Mouse (Mus musculus): Measurements from ENCODE around the gene Vps45.
A peak's percentile ranks its signal among the peaks of the same experiment; 100 is the strongest.

Gene Vps45

GRCm38 (mm10) chr3:96058231-96058896 is at the start of gene Vps45:
Vps45 (minus strand) TSS chr3:96058466.
- peak; percentile 82 for DNase-seq

DNA sequence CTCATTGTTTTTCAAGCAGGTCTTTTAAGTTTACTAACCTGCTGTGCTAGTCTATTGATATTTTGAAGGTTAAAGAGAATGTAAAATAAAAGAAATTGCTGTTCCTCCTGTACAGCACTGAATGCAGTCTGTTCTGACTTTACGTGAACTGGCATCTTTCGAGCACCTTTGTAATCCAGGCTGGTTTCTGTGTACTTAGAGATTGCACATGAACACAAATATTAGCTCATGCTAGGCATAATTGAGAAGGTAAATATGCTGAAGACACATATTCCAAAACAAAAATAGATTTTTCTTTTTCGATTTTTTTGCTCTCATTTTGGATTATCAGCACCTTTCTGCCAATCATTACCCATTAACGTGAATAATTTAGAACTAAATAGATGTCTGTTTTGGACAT is 47.9 kb upstream of the Vps45 start:
- no peak for DNase-seq

DNA sequence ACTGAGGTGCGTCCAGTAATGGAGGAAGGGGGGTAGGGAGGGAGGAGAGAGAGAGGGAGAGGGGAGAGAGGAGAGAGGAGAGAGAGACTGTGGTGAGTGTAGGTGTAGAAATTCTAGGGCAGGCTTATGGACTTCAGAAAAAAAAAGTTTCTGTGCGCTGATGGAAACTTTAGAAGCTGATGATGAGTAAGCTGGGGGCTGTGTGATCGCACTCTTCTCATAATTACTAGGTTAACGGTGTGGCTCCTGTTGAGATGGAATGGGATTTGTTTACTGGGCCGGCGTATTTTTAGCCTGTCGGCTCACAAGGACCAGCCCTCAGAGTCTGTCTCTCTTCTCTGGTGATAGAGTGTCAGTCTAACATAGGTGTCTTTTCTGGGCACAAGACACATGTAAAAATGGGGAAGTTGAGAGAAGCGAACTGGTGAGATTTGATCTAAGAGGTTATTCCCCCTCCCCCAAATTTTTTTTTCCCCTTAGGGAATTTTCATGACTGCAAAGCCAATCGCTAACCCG is 47.0 kb upstream of the Vps45 start:
- no peak for DNase-seq

DNA sequence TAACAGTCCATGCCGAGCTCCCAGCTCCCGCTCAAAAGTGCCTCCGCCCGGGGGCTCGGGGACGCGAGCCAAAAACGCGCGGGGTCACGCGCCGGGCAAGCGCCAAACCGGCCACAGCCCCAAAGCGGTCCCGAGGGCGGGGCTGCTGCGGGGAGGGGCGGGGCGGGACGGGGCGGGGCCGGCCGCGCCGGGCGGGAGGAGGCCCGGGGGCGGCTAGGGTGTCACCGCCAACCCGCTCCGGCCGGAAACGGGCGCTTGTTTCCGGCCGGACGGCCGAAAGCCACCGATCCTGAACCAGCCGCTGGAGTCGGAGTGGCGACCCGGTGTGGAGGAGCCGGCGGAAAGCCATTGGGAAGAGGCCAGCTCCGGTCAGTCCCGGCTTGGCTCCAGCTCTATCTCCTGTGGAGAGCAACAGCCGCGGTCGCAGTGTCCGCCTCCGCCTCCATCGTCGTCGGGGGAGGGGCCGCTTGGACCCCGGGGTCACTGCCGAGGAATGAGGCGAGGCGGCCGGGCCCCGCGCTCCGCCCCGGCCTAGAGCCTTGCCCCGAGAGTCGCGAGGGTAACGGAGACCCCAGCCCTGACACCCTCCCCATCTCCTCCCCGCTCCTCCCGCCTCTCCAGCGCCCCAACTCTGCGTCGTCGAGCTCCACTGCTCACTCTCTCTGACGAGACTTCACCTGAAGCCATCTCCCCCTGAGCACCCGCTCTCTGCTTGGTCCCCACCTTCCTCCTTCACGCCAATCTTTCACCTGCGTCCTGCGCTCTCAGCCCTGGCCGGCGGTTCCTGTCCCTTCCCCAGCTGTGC is 46.2 kb upstream of the Vps45 start, which contains the start of gene Otud7b:
Gene Otud7b, plus strand, starts transcription at position 267 of the 805 bp plus-strand sequence.
- DNase-seq: peak; percentile 85

GRCm38 (mm10) chr3:96103901-96104260 is 45.6 kb upstream of the Vps45 start:
- DNase-seq: no peak

DNA sequence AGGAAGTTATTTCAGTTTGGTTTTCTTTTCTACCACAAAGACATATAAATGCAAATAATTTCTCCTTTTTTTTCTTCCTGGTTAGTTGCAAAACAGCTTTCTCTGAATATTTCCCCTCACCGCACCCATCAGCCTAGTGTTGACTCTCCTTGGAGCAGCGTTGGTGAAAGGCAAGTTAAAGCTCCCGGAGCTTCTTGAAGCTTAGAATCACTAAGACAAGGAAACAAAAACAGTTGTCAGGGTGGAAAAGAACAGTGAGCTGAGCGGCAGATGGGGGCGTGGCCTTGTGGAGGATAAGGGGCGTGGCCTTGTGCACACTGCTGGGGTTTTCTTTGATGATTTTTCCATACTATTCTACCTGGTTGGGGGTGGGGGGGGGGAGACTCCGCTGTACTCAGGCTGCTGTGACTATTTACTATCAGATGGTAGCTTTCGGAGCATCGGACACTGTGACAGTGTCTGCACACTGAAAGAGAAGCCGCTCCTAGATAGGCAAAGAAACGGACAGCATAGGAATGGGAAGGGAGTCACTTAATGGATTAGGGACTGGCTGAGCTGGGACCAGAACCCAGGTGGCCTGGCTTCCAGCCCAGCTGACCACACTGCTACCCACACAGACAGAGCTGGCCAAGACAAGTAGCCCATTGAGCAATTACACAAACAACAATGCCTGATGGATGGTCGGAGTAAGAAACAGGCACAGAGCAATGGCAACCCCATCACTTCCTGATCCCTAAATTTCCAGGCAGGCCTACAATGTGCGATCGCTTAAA is 44.0 kb upstream of the Vps45 start:
- DNase-seq: peak; percentile 89

- no peak for DNase-seq
Measured at GRCm38 (mm10) chr3:96098616-96099267, 40.5 kb upstream of the Vps45 start.

DNA sequence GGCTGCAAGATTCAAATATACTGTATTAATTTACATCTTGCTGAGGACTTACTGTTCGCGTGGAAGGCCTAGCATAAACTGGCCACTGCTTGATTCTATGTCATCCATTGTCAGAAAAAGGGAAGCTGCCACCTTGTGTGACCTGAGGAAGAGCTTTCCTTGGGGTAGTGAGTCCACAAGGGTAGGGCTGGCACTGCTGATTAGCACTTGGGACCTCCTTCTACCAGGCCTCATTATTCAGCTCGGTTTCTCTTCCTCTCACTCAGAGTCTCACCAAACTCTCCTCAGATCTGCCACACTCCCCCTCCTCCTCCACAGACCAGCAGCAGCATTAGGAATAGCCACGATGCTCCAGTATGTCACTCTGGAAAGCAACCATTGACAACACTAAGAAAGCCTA is 39.9 kb upstream of the Vps45 start:
- DNase-seq: no peak

DNA sequence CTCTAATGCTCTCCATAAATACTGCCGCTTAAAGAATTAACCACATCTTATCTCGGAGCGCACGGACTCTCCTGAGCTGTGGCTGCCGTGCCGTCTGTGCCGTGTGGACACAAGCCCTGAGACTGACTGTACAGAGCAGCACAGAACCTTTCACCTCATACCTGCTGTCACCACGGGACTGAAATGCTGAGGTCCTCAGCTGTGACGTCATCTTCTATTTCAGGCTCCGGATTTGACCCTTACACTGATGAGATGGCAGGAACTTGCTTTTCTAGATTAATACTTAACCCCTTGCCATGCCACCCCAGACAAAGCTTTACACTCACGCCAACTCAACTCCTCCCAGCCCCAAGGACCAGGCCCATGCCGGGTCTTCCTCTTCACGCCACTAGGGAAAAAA is 35.9 kb upstream of the Vps45 start:
- no peak for DNase-seq

DNA sequence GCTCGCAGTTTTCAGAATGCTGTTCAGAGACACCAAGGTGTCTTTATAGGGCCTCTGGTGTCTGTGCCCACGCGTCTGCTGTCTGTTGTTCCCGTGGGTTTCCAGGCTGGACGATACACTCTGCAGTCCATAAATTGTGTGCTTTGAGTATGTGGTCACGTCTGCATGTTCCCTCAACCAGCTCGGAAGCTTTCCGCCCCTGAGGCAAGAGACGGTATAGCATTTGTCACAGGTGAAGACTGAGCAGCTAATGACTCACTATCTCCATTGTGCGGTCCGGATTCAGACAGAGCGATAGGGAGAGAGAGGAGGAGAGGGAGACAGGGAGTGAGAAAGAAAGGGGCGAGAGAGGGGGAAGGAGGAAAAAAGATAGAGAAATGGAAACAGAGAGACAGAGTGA is 35.2 kb upstream of the Vps45 start:
- no peak for DNase-seq

DNA sequence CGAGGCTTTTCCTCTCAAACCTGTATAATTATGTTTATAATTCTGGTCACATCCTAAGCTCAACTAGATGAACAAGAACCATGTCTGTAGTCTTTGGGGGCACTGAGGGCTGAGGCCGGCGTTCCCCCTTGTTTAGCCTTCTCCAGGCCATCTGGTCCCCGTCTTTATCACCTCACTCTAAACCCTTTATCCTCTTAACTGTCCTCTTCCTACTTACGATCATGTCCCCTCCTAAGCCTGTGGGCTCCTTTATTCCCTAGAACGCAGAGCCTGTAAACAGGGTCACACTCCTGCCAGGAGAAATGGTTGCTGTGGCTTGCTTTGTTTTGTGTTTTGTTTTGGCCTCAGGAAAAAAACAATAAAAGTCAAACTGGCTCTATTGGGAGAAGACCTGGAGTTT is 33.7 kb upstream of the Vps45 start:
- no peak for DNase-seq

- DNase-seq: peak; percentile 20
Measured at GRCm38 (mm10) chr3:96091146-96091545, 32.9 kb upstream of the Vps45 start.

DNA sequence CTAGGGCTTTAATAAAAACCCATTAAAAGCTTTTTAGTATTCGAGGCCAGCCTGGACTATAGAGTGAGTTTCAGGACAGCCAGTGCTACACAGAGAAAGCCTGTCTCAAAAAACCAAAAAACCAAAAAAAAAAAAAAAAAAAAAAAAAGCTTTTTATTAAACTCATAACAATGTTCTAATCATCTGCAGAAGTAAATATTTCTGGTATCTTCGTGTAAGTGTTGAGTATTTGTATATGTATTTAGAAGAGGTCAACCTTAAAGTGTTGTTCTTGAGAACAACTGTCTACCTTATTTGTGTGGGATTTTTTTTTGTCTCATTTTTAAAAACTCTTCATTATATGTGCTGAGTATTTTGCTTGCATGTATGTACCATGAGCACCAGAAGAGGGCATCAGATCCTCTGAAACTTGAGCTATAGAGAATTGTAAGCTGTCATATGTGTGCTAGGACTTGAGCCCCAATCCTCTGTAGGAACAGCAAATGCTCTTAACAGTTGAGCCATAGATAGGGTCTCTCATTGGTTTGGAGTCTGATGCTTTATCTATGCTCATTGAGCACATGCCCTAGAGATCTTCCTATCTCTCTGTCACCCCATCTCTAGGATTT is 31.7 kb upstream of the Vps45 start:
- no peak for DNase-seq

- no peak for DNase-seq
Measured at GRCm38 (mm10) chr3:96087801-96088200, 29.5 kb upstream of the Vps45 start.

DNA sequence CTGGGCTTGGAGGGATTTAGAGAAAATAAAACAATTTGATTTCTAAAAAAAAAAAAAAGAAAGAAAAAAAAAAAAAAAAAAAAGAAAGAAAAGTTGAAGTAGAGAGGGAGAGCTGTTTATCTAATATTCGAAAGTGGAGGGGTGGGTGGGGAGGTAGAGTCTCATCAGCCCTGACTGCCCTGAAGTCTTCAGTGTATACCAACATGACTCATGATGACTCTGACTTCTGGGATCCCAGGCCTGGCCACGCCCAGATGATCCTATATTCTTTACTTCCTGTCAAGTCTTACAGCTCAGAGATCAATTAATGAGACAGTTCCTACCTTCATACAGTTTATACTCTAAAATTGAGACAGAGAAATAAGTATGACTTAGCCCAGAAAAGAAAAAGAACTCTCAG is 29.0 kb upstream of the Vps45 start:
- DNase-seq: no peak

GRCm38 (mm10) chr3:96084146-96084755 is 26.0 kb upstream of the Vps45 start:
- DNase-seq: no peak

GRCm38 (mm10) chr3:96082714-96083508 is 24.6 kb upstream of the Vps45 start:
- no peak for DNase-seq

DNA sequence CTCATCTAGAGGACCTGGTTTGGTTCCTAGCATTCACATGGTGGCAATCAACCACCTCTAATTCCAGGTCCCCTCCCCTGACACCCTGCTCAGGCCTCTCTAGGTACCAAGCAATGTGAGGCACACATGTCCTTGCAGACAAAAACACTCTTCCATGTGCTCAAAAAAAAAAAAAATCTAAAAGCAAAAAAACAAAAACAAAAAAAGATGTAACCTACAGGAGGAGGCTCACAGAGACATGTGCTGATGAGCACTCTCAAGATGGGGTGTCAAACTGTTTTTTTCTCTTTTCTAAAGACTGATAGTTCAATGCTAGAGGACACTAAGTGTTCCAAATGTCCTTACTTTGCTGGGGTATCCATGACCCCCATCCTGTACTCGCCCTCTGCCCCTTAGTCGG is 23.8 kb upstream of the Vps45 start:
- no peak for DNase-seq

DNA sequence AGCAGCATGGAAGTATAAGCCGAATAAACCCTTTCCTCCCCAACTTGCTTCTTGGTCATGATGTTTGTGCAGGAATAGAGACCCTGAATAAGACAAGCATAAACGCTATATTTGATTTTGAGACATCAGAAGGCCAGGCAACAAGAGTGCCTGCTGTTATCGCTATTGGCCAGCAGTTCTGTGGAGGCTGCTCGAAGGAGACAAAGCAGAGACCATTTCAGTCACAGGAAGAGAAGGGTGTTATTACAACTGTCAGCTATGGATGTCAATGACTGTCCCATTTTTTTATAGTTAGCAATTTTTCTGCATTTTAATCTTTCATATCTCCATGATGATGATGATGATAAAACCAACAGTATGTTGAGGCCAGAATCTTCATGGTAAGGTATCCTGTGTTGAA is 23.4 kb upstream of the Vps45 start:
- no peak for DNase-seq

- DNase-seq: peak; percentile 57
Measured at GRCm38 (mm10) chr3:96081006-96081405, 22.7 kb upstream of the Vps45 start.

DNA sequence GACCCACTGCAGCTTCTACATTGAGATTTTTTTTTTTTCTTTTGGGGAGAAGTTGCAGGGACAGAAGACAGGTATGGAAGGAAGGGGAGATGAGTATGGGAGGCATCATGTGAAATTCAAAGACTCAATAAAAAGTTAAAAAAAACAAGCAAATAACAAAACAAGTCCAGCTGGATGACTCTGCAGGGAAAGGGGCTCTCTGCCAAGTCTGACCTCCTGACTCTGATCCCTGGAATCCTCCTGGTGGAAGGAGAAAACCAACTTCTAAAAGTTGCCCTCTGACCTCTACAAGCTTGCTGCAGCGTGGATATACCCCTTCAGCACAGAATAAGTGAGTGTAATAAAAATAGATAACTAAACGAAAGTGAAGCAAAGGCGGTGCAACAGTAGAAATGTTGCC is 20.4 kb upstream of the Vps45 start:
- DNase-seq: no peak

Data from thymus, postnatal 4 days (tissue).